Mouse (Mus musculus): ENCODE measurements at regions not wholly inside any gene's neighbourhood (a gene's known extent, or its start where the extent isn't known, plus 50 kb on each side); places are given as distances from the start of the nearest gene placed in this dataset.

- DNase-seq (ENCODE audit: extremely low read depth, insufficient read length, low spot score): no peak
Measured at GRCm38 (mm10) chr7:67895166-67895565, 57.5 kb upstream of the Igf1r start.

GRCm38 (mm10) chr7:67892917-67893316, 59.7 kb upstream of the Igf1r start:
- no peak for DNase-seq (ENCODE audit: extremely low read depth, insufficient read length, low spot score)

GRCm38 (mm10) chr7:67883040-67883439, 69.6 kb upstream of the Igf1r start:
- DNase-seq (ENCODE audit: extremely low read depth, insufficient read length, low spot score): no peak

GRCm38 (mm10) chr7:67882606-67883005, 70.0 kb upstream of the Igf1r start:
- DNase-seq (ENCODE audit: extremely low read depth, insufficient read length, low spot score): no peak

GRCm38 (mm10) chr7:67878226-67878625, 74.4 kb upstream of the Igf1r start:
- DNase-seq (ENCODE audit: extremely low read depth, insufficient read length, low spot score): peak; percentile 11

GRCm38 (mm10) chr7:67877587-67877986, 75.0 kb upstream of the Igf1r start:
- no peak for DNase-seq (ENCODE audit: extremely low read depth, insufficient read length, low spot score)

- no peak for DNase-seq (ENCODE audit: extremely low read depth, insufficient read length, low spot score)
Measured at GRCm38 (mm10) chr7:67854080-67855022, 94.8 kb upstream of the Synm start.

- DNase-seq (ENCODE audit: extremely low read depth, insufficient read length, low spot score): no peak
Measured at GRCm38 (mm10) chr7:67852859-67853258, 93.3 kb upstream of the Synm start.

- DNase-seq (ENCODE audit: extremely low read depth, insufficient read length, low spot score): no peak
Measured at GRCm38 (mm10) chr7:67849509-67849862, 89.9 kb upstream of the Synm start.

GRCm38 (mm10) chr7:67848589-67849508, 89.3 kb upstream of the Synm start:
- DNase-seq (ENCODE audit: extremely low read depth, insufficient read length, low spot score): peak; percentile 7

GRCm38 (mm10) chr7:67846796-67847195, 87.3 kb upstream of the Synm start:
- DNase-seq (ENCODE audit: extremely low read depth, insufficient read length, low spot score): no peak

GRCm38 (mm10) chr7:67836984-67837383, 77.4 kb upstream of the Synm start:
- DNase-seq (ENCODE audit: extremely low read depth, insufficient read length, low spot score): no peak

- DNase-seq (ENCODE audit: extremely low read depth, insufficient read length, low spot score): no peak
Measured at GRCm38 (mm10) chr7:67836117-67836949, 76.8 kb upstream of the Synm start.

- no peak for DNase-seq (ENCODE audit: extremely low read depth, insufficient read length, low spot score)
Measured at GRCm38 (mm10) chr7:67831738-67832137, 72.2 kb upstream of the Synm start.

- no peak for DNase-seq (ENCODE audit: extremely low read depth, insufficient read length, low spot score)
Measured at GRCm38 (mm10) chr7:67827386-67827785, 67.8 kb upstream of the Synm start.

- no peak for DNase-seq (ENCODE audit: extremely low read depth, insufficient read length, low spot score)
Measured at GRCm38 (mm10) chr7:67826936-67827335, 67.4 kb upstream of the Synm start.

- DNase-seq (ENCODE audit: extremely low read depth, insufficient read length, low spot score): no peak
Measured at GRCm38 (mm10) chr7:67826368-67826767, 66.8 kb upstream of the Synm start.

GRCm38 (mm10) chr7:67825636-67826280, 66.2 kb upstream of the Synm start:
- DNase-seq (ENCODE audit: extremely low read depth, insufficient read length, low spot score): no peak

- no peak for DNase-seq (ENCODE audit: extremely low read depth, insufficient read length, low spot score)
Measured at GRCm38 (mm10) chr7:67823943-67824645, 64.6 kb upstream of the Synm start.
